ENCODE assay signal across 7 mouse cellular contexts in the genomic region with DNA sequence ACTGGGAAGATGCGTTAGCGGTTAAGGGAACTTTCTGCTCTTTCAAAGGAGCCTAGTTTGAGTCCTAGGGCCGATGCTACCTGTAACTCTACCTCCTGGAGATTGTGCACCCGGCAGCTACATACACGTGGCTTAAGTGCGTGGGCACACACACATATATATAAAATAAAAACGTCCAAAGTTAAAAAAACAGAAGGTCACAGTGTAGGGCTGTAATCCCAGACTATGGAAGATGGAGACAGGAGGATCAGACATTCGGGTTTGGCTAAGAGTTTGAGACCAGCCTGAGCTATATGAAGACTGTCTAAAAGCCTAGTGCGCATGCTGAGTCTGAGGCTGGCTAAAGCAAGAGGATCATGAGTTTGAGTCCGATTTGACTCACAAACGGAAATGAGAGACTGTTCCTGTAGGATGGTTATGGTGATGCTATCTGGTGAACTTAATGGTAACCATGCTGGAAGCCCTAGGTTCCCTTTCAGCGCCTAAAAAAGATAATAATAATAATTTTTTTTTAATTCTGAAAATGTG. TPM values are rescaled to one million over a fixed set of nuclear protein-coding genes. Genes with fewer than 3 reads are reported as not detected.
DNase-seq lines count a peak whose midpoint lies in the region; ATAC-seq and TF ChIP-seq lines count a peak whose summit lies in the region.

No protein-coding gene starts in this region.

- H3K27ac ChIP-seq in CH12.LX (ENCODE audit: insufficient read depth, low read depth) = peak overlapping the region; percentile 65
- peak overlapping the region; percentile 82 for H3K27ac ChIP-seq in forebrain, embryonic 14.5 days (ENCODE audit: low read depth, low read length)
- H3K27ac ChIP-seq in liver, embryonic 16.5 days (ENCODE audit: low read length) = peak overlapping the region; percentile 96

- H3K4me1 ChIP-seq in CH12.LX (ENCODE audit: control insufficient read depth in 1 of 2, insufficient read depth in 2 of 2) = peaks cover 2 to 46% of the 10 kb centered on the region in 2 experiments; a peak in 2 of 4 replicates
- H3K4me1 ChIP-seq in forebrain, embryonic 14.5 days (ENCODE audit: control insufficient read depth, insufficient read depth, low read length) = peaks cover 6% of the 10 kb centered on the region; the same call in 1 of the 2 replicates
- peaks cover 23% of the 10 kb centered on the region for H3K4me1 ChIP-seq in liver, embryonic 16.5 days (ENCODE audit: control insufficient read depth, low read depth, low read length)

- H3K9ac ChIP-seq in CH12.LX (ENCODE audit: insufficient read depth, low read depth) = peak overlapping the region; percentile 26; the same call in 1 of the 2 replicates
- H3K9ac ChIP-seq in forebrain, embryonic 14.5 days (ENCODE audit: low read length) = peak overlapping the region; percentile 68
- peak overlapping the region; percentile 79 for H3K9ac ChIP-seq in liver, embryonic 16.5 days (ENCODE audit: low read depth, low read length)

- H3K4me3 ChIP-seq in CH12.LX (replicated peaks in 1 of 3; ENCODE audit: low read depth in 2 of 3, low read length in 2 of 3, poor library complexity in 1 of 3) = peak overlapping the region; percentile 52 to 90 (median 86)
- H3K4me3 ChIP-seq in forebrain, embryonic 14.5 days (ENCODE audit: low read depth, low read length) = peak overlapping the region; percentile 95
- H3K4me3 ChIP-seq in liver, embryonic 16.5 days (ENCODE audit: low read depth, low read length) = peak overlapping the region; percentile 95

- no peak for TF ChIP-seq RAD21 in CH12.LX (IDR thresholded peaks at IDR 0.05; ENCODE audit: low read depth, low read length)

- WGBS in forebrain, embryonic 14.5 days = 14% methylated on average over 12 of the region's 12 CpGs
- 9% methylated on average over 12 of the region's 12 CpGs for WGBS in liver, embryonic 16.5 days (ENCODE audit: insufficient replicate concordance)

- TF ChIP-seq EP300 in CH12.LX (IDR thresholded peaks at IDR 0.05; ENCODE audit: low read length) = no peak

- DNase-seq in A20 (ENCODE audit: low read depth, low spot score) (peak; percentile 70), CH12.LX (ENCODE audit: extremely low read depth) (no peak)
- no peak for DNase-seq in forebrain, embryonic 14.5 days (ENCODE audit: low spot score)
- no peak for DNase-seq in ovary, postnatal 10 days (ENCODE audit: low spot score)
- no peak for DNase-seq in cerebellum, adult 9-10 months
- DNase-seq in right cerebral cortex, postnatal 36 days (ENCODE audit: low spot score in 2 of 2) = no peak

- no peaks in the 10 kb centered on the region for H3K9me3 ChIP-seq in CH12.LX (replicated peaks; ENCODE audit: low read length)
- H3K9me3 ChIP-seq in forebrain, embryonic 14.5 days (replicated peaks; ENCODE audit: control insufficient read depth, low read length) = no peaks in the 10 kb centered on the region
- no peaks in the 10 kb centered on the region for H3K9me3 ChIP-seq in liver, embryonic 16.5 days (replicated peaks; ENCODE audit: control insufficient read depth, low read length)

- no peaks in the 10 kb centered on the region for H3K27me3 ChIP-seq in CH12.LX (replicated peaks)
- no peaks in the 10 kb centered on the region for H3K27me3 ChIP-seq in forebrain, embryonic 14.5 days (replicated peaks; ENCODE audit: control insufficient read depth, insufficient read depth, low read length)
- H3K27me3 ChIP-seq in liver, embryonic 16.5 days (ENCODE audit: control insufficient read depth, insufficient read depth, low read depth, low read length) = no peaks in the 10 kb centered on the region

- peaks cover 36 to 56% of the 10 kb centered on the region in 2 experiments for H3K36me3 ChIP-seq in CH12.LX (replicated peaks in 1 of 2; ENCODE audit: control insufficient read depth in 1 of 2, insufficient read depth in 1 of 2, low read length in 1 of 2)
- peaks cover 30% of the 10 kb centered on the region for H3K36me3 ChIP-seq in forebrain, embryonic 14.5 days (ENCODE audit: control insufficient read depth, insufficient read depth, low read length)
- peaks cover 27% of the 10 kb centered on the region for H3K36me3 ChIP-seq in liver, embryonic 16.5 days (ENCODE audit: control insufficient read depth, insufficient read depth)

- dilution Hi-C loops in CH12.LX (cut with MboI; ENCODE audit: extremely low pct_ligation_motif_present, extremely low pct_unique_long_range_greater_than_20kb, low sequenced_read_pairs) = no loop called here

- TF ChIP-seq POLR2A in CH12.LX (IDR thresholded peaks at IDR 0.05; ENCODE audit: low read depth, low read length) = no peak

- in situ Hi-C loops in CH12.LX (cut with MboI; ENCODE audit: low pct_ligation_motif_present, low pct_unique_long_range_greater_than_20kb, low sequenced_read_pairs) = loop anchor here (5.0 to 10.0 kb wide), 2 partner anchors 124 to 133 kb away; a partner anchor contains a TSS

- peaks cover 8% of the 10 kb centered on the region for H3K79me2 ChIP-seq in CH12.LX (replicated peaks; ENCODE audit: control insufficient read depth, extremely low read depth, insufficient read depth, poor library complexity, severe bottlenecking)

- no peak for ATAC-seq in forebrain, embryonic 14.5 days
- ATAC-seq in liver, embryonic 16.5 days (ENCODE audit: low read depth) = no peak

- peak overlapping the region; percentile 86 for H3K4me2 ChIP-seq in CH12.LX (ENCODE audit: insufficient read depth, low read depth, poor library complexity, severe bottlenecking)
- H3K4me2 ChIP-seq in forebrain, embryonic 14.5 days (ENCODE audit: low read length) = peak overlapping the region; percentile 64
- H3K4me2 ChIP-seq in liver, embryonic 16.5 days (ENCODE audit: low read depth, low read length) = peak overlapping the region; percentile 88

- TF ChIP-seq CTCF in CH12.LX (conservative IDR thresholded peaks at IDR 0.05 in 1 of 2, IDR thresholded peaks at IDR 0.05 in 1 of 2; ENCODE audit: low read depth in 2 of 2, low read length in 2 of 2) = no peak

TF ChIP-seq in CH12.LX, 34 proteins besides CTCF, POLR2A, EP300 and RAD21:
- TF ChIP-seq ZKSCAN1 (IDR thresholded peaks at IDR 0.05; ENCODE audit: borderline replicate concordance, low read depth, low read length) (no peak), NELFE (IDR thresholded peaks at IDR 0.05; ENCODE audit: low read depth, low read length) (no peak), USF2 (conservative IDR thresholded peaks at IDR 0.05; ENCODE audit: low read depth, low read length) (no peak), JUND (conservative IDR thresholded peaks at IDR 0.05; ENCODE audit: low read depth, low read length) (no peak), NRF1 (IDR thresholded peaks at IDR 0.05; ENCODE audit: low read depth, low read length) (peak; percentile 53; the same call in 1 of the 2 replicates), E2F4 (IDR thresholded peaks at IDR 0.05; ENCODE audit: insufficient replicate concordance, low read depth, low read length) (no peak), IRF4 (IDR thresholded peaks at IDR 0.05; ENCODE audit: low read depth, low read length) (peak; percentile 36; the same call in 1 of the 2 replicates)
TF ChIP-seq in CH12.LX: peak in this region for 2.

RNA-seq across cellular contexts. Expression of a gene that starts 0.7 kb away (rescaled TPM):
- total RNA-seq in CH12.LX (2012; rRNA removed) = 99.3 and 113 TPM in 2 replicates
- 118 and 128 TPM in 2 replicates for total RNA-seq in CH12.LX (2014; rRNA removed)
- polyA plus RNA-seq in CH12.LX (2012; ENCODE audit: insufficient read length, low read depth) = 65.9 and 80.0 TPM in 2 replicates
- 20.5 and 28.2 TPM in 2 replicates for polyA plus RNA-seq in forebrain, embryonic 14.5 days (2014; fragmentation: Nextera tagmentation; extraction: Ambion mirVana)
- 75.2 and 83.1 TPM in 2 replicates for polyA plus RNA-seq in liver, embryonic 16.5 days (2015; fragmentation: Nextera tagmentation; extraction: Ambion mirVana)

RNA-seq across cellular contexts. Expression of a gene that starts 0.9 kb away (rescaled TPM):
- total RNA-seq in CH12.LX (2012; rRNA removed) (18.1 and 21.2 TPM in 2 replicates), CH12.LX (2014; rRNA removed) (28.1 and 29.2 TPM in 2 replicates)
- 31.1 and 35.5 TPM in 2 replicates for polyA plus RNA-seq in CH12.LX (2012; ENCODE audit: insufficient read length, low read depth)
- 81.4 and 86.0 TPM in 2 replicates for polyA plus RNA-seq in forebrain, embryonic 14.5 days (2014; fragmentation: Nextera tagmentation; extraction: Ambion mirVana)
- polyA plus RNA-seq in liver, embryonic 16.5 days (2015; fragmentation: Nextera tagmentation; extraction: Ambion mirVana) = 22.8 and 24.9 TPM in 2 replicates

RNA-seq across cellular contexts. Expression of a gene that starts 6.8 kb away (rescaled TPM):
- total RNA-seq in CH12.LX (2012; rRNA removed) (178 and 250 TPM in 2 replicates), CH12.LX (2014; rRNA removed) (417 and 427 TPM in 2 replicates)
- polyA plus RNA-seq in CH12.LX (2012; ENCODE audit: insufficient read length, low read depth) = 353 and 354 TPM in 2 replicates
- 322 and 355 TPM in 2 replicates for polyA plus RNA-seq in forebrain, embryonic 14.5 days (2014; fragmentation: Nextera tagmentation; extraction: Ambion mirVana)
- polyA plus RNA-seq in liver, embryonic 16.5 days (2015; fragmentation: Nextera tagmentation; extraction: Ambion mirVana) = 61.8 and 61.9 TPM in 2 replicates

RNA-seq across cellular contexts. Expression of a gene that starts 6.9 kb away (rescaled TPM):
- total RNA-seq in CH12.LX (2012; rRNA removed) (39.1 and 41.7 TPM in 2 replicates), CH12.LX (2014; rRNA removed) (88.7 and 90.4 TPM in 2 replicates)
- polyA plus RNA-seq in CH12.LX (2012; ENCODE audit: insufficient read length, low read depth) = 48.4 and 57.6 TPM in 2 replicates
- polyA plus RNA-seq in forebrain, embryonic 14.5 days (2014; fragmentation: Nextera tagmentation; extraction: Ambion mirVana) = 160 and 180 TPM in 2 replicates
- polyA plus RNA-seq in liver, embryonic 16.5 days (2015; fragmentation: Nextera tagmentation; extraction: Ambion mirVana) = 53.3 and 54.4 TPM in 2 replicates

RNA-seq across cellular contexts. Expression of a gene that starts 12.8 kb away (rescaled TPM):
- not detected in 2 replicates for total RNA-seq in CH12.LX (2012; rRNA removed)
- total RNA-seq in CH12.LX (2014; rRNA removed) = 108 and 120 TPM in 2 replicates
- polyA plus RNA-seq in CH12.LX (2012; ENCODE audit: insufficient read length, low read depth) = 50.6 and 100 TPM in 2 replicates
- 2.5 TPM in 1 of 2 replicates, not detected in the other for polyA plus RNA-seq in forebrain, embryonic 14.5 days (2014; fragmentation: Nextera tagmentation; extraction: Ambion mirVana)
- not detected in 2 replicates for polyA plus RNA-seq in liver, embryonic 16.5 days (2015; fragmentation: Nextera tagmentation; extraction: Ambion mirVana)

Comparison
In these comparisons a context has a peak if more than half of its experiments do, and no peak if none do; other contexts are left out.
1. H3K9ac ChIP-seq: peak in every context shown above with its lines; median percentile 79 in liver, embryonic 16.5 days; 68 in forebrain, embryonic 14.5 days; 26 in CH12.LX.